Mouse (Mus musculus): ENCODE results near the gene Dusp16.

Dusp16 gene

GRCm38 (mm10) chr6:134733800-134734221 is 58.6 kb downstream of the Dusp16 start:
- DNase-seq, result no peak

- no peak for DNase-seq
Observed at GRCm38 (mm10) chr6:134732813-134733212, 59.6 kb downstream of the Dusp16 start.

- DNase-seq, result no peak
Observed at GRCm38 (mm10) chr6:134730978-134731377, 61.4 kb downstream of the Dusp16 start.

GRCm38 (mm10) chr6:134725406-134725805 is 67.0 kb downstream of the Dusp16 start:
- DNase-seq, result no peak

- no peak for DNase-seq
Observed at GRCm38 (mm10) chr6:134723833-134724553, 68.4 kb downstream of the Dusp16 start.

- DNase-seq, result no peak
Observed at GRCm38 (mm10) chr6:134723326-134723725, 69.1 kb downstream of the Dusp16 start.

GRCm38 (mm10) chr6:134722906-134723305 is 69.5 kb downstream of the Dusp16 start:
- DNase-seq, result no peak

- DNase-seq, result no peak
Observed at GRCm38 (mm10) chr6:134721729-134722269, 70.6 kb downstream of the Dusp16 start.

GRCm38 (mm10) chr6:134720150-134720549 is 72.3 kb downstream of the Dusp16 start:
- no peak for DNase-seq

- DNase-seq, result no peak
Observed at GRCm38 (mm10) chr6:134719156-134719555, 73.3 kb downstream of the Dusp16 start.

- DNase-seq, result no peak
Observed at GRCm38 (mm10) chr6:134718668-134719065, 73.8 kb downstream of the Dusp16 start.

- DNase-seq, result no peak
Observed at GRCm38 (mm10) chr6:134717886-134718667, 74.3 kb downstream of the Dusp16 start.

GRCm38 (mm10) chr6:134716168-134716587 is 76.2 kb downstream of the Dusp16 start:
- DNase-seq, result peak; percentile 19

- no peak for DNase-seq
Observed at GRCm38 (mm10) chr6:134713897-134714296, 78.5 kb downstream of the Dusp16 start.

- peak; percentile 29 for DNase-seq
Observed at GRCm38 (mm10) chr6:134713321-134713720, 79.1 kb downstream of the Dusp16 start.

GRCm38 (mm10) chr6:134710020-134710419 is 82.4 kb downstream of the Dusp16 start:
- DNase-seq, result no peak

GRCm38 (mm10) chr6:134706467-134706866 is 86.0 kb downstream of the Dusp16 start:
- DNase-seq, result no peak

GRCm38 (mm10) chr6:134703053-134703690 is 89.3 kb downstream of the Dusp16 start:
- peak; percentile 79 for DNase-seq

GRCm38 (mm10) chr6:134702184-134702583 is 90.2 kb downstream of the Dusp16 start:
- no peak for DNase-seq

GRCm38 (mm10) chr6:134701211-134701602 is 91.2 kb downstream of the Dusp16 start:
- DNase-seq, result no peak

- peak; percentile 94 for DNase-seq
Observed at GRCm38 (mm10) chr6:134700451-134701210, 91.8 kb downstream of the Dusp16 start.

GRCm38 (mm10) chr6:134698243-134698642 is 94.2 kb downstream of the Dusp16 start:
- no peak for DNase-seq

Data from lung, postnatal 36 days (tissue).